Mouse (Mus musculus) hindbrain, embryonic 14.5 days (tissue): ENCODE measurements at regions not wholly inside any gene's neighbourhood (a gene's known extent, or its start where the extent isn't known, plus 50 kb on each side); places are given as distances from the start of the nearest gene placed in this dataset.

ENCODE experiments used
- ATAC-seq: fragments of 200-750 bp; cut with Nextera tagmentation; 2 replicates; pipeline ENCODE4 v1.8.0; 2017; ENCODE audit warnings: moderate number of reproducible peaks, mild to moderate bottlenecking, moderate TSS enrichment, moderate library complexity; ENCODE audit not compliant: low FRiP score
- DNase-seq: peaks from one replicate; pipeline ENCODE4 v3.0.0-alpha.2; 2015; ENCODE audit warnings: low spot score
- H3K27ac ChIP-seq: fragments of 300-500 bp; sonication (generic); 2 replicates; pipeline ENCODE4 v1.5.1; 2014; ENCODE audit warnings: mild to moderate bottlenecking, moderate library complexity
- H3K27me3 ChIP-seq: fragments of 300-500 bp; sonication (generic); 2 replicates; pipeline ENCODE4 v1.6.1; 2014; ENCODE audit warnings: mild to moderate bottlenecking, low read length, mixed read lengths; ENCODE audit not compliant: control insufficient read depth, insufficient read depth
- H3K36me3 ChIP-seq: fragments of 300-500 bp; sonication (generic); replicated peaks from 2 replicates; pipeline ENCODE4 v1.6.1; 2014; ENCODE audit not compliant: control insufficient read depth, insufficient read depth
- H3K4me1 ChIP-seq: fragments of 300-500 bp; sonication (generic); replicated peaks from 2 replicates; pipeline ENCODE4 v1.6.1; 2014; ENCODE audit warnings: antibody characterized with exemption, low read length, mixed read lengths; ENCODE audit not compliant: control insufficient read depth, insufficient read depth
- H3K4me2 ChIP-seq: fragments of 300-500 bp; sonication (generic); replicated peaks from 2 replicates; pipeline ENCODE4 v1.6.1; 2014; ENCODE audit warnings: mild to moderate bottlenecking, moderate library complexity
- H3K4me3 ChIP-seq: fragments of 300-500 bp; sonication (generic); replicated peaks from 2 replicates; pipeline ENCODE4 v1.5.1; 2014; ENCODE audit warnings: mild to moderate bottlenecking, low read length
- H3K9ac ChIP-seq: fragments of 300-500 bp; sonication (generic); 2 replicates; pipeline ENCODE4 v1.6.1; 2014
- H3K9me3 ChIP-seq: fragments of 300-500 bp; sonication (generic); 2 replicates; pipeline ENCODE4 v1.6.1; 2016; ENCODE audit warnings: low read length; ENCODE audit not compliant: control insufficient read depth
- WGBS: fragments of 180-500 bp; shearing (Covaris S2); extraction: QIAGEN DNeasy Blood & Tissue Kit; methylation state at CpG from one replicate; pipeline ENCODE4 v1.1.7; 2014; 5-methylcytosine and 5-hydroxymethylcytosine counted together

DNA sequence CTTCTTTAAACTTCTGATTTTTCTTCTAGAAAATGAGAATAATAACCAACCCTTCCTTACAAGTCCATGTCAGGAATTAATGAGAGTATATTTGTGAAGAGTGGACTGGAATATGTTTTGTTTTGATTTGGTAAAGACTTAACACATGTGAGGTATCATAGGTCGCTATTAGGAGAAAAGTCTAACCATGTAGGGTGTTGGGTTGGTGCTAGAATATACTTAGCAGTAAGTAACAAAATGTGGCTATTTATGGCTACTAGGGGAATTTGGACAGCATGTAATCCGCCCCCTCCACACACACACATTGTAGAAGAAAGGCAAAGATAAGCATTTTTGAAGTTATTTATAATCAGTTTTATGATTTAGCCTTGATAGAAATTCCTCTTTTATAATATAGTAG lies 114.5 kb downstream of the Zfp36l1 start:
- 92% methylated on average over 2 of the region's 2 CpGs for WGBS
- Histone ChIP-seq H3K4me2 (no peak overlapping the region), H3K9ac (no peak overlapping the region), H3K36me3 (no peaks in the 10 kb centered on the region), H3K9me3 (no peaks in the 10 kb centered on the region), H3K27ac (no peak overlapping the region), H3K27me3 (no peaks in the 10 kb centered on the region), H3K4me3 (no peak overlapping the region), H3K4me1 (no peaks in the 10 kb centered on the region; the same call in 1 of the 2 replicates)
- no peak for DNase-seq
- no peak for ATAC-seq

DNA sequence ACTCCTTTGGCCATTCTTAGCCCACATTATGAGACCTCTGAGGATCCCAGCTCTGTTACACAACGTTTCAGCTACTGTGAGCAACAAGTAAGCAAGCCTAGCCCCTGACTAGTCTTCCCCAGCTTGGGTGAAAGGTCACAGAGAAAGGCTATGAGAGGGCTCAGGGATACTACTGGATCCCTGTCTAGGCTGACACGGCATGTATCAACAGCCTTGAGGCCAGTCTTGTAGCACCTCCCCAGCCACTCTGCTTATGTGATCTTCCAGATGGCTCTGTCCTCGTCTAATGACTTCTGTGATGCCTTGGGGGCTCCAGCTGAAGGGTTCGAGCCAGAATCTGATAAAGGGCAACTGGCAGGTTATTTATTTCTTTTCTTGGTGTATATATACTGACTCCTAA lies 115.6 kb downstream of the Zfp36l1 start:
- no peak overlapping the region for H3K27ac ChIP-seq
- DNase-seq (no peak), ATAC-seq (no peak)
- no peak overlapping the region for H3K4me2 ChIP-seq
- no peaks in the 10 kb centered on the region for H3K27me3 ChIP-seq
- H3K4me3 ChIP-seq = no peak overlapping the region
- 77% methylated on average over 4 of the region's 4 CpGs for WGBS
- no peaks in the 10 kb centered on the region for H3K9me3 ChIP-seq
- no peak overlapping the region for H3K9ac ChIP-seq
- H3K4me1 ChIP-seq = no peaks in the 10 kb centered on the region; the same call in 1 of the 2 replicates
- H3K36me3 ChIP-seq = no peaks in the 10 kb centered on the region

DNA sequence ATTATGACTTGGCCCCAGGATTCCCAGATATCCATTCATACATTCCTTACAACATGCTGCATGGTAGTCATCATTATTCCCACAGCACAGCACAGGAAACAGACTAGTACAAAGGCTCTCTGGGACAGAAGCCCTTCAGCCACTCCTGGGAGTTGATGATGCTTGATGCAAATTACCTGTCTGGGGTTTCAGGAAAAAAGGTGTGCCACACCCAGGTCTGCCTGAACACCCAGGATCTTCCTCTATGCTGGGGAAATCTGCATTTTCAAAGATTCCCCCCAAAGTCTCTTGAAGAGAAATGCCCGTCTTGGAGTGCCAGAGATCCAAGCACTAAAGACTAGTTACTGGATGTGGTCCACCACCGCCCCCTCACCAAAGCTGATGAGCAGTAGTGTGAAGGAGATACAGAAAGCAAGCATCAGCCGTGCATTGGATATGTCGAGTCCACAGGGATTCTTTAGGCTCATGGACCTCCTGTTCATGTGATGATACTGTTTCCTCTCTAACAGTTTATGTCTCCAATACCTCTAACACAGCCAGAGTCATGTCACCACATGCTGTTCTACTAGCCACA lies 117.2 kb downstream of the Zfp36l1 start:
- DNase-seq (no peak), ATAC-seq (no peak)
- no peaks in the 10 kb centered on the region for H3K27me3 ChIP-seq
- H3K4me2 ChIP-seq = no peak overlapping the region
- H3K36me3 ChIP-seq = no peaks in the 10 kb centered on the region
- peaks cover 11% of the 10 kb centered on the region for H3K4me1 ChIP-seq
- no peak overlapping the region for H3K9ac ChIP-seq
- no peaks in the 10 kb centered on the region for H3K9me3 ChIP-seq
- H3K27ac ChIP-seq = no peak overlapping the region
- H3K4me3 ChIP-seq = no peak overlapping the region
- 93% methylated on average over 4 of the region's 4 CpGs for WGBS

DNA sequence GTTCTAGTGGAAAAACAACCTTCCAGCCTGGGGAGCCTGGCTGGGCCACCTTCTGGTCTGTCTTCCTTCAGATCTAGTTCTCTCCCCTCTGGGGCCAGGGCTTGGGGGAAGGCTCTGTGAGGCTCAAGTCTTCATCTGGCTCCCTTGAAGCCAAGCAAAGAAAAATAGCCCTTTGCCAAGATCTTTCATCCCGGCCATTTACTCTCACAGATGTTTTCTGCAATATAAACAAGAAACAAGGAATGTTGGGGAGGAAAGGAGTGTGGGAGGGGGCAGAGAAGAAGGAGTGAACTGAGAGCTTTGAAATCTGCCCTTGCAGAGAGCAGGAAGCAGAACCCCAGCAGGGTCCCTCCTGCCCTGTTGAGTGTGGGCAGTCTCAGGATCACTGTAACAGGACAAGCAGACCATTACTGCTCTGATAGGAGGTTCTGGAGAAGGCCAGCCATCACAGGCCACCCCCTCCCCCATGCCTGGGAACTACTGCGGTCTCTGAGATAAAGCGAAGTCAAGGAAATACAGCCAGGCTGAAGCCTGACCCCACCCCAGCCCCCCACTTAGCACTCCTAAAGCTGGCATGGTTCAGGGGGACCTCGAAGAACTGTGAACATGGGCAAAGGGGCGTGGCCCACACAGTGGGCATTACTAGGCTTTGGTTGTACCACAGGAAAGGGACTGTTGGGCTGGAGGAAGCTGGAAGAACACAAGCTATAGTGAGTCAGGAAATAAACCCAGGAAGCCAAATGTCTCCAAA lies 118.8 kb downstream of the Zfp36l1 start:
- Histone ChIP-seq H3K27ac (peak overlapping the region; percentile 27; the same call in 1 of the 2 replicates), H3K4me3 (no peak overlapping the region), H3K9ac (no peak overlapping the region), H3K9me3 (no peaks in the 10 kb centered on the region), H3K4me2 (no peak overlapping the region), H3K36me3 (no peaks in the 10 kb centered on the region), H3K27me3 (no peaks in the 10 kb centered on the region), H3K4me1 (peaks cover 26% of the 10 kb centered on the region)
- no peak; the same call in 1 of the 2 replicates for ATAC-seq
- WGBS = 79% methylated on average over 5 of the region's 5 CpGs
- no peak for DNase-seq

DNA sequence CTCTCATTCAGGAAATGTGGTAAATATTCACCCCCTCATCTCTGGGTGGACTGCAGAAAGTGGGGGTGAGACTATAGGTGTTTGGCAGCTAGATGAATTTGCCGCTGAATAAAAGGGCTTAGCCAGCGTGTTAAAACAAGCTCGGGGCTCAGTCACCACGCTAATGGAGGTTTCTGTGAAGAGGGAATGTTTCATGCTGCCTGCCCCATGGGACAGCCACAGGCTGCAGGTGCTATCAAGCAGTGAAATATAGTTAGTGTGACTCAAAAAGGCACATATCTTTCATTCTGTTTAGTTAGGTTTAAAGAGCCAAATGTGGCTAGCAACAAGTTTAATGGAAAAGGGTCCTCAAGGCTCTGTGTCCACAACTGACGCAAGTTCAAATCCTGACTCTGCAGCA lies 121.5 kb downstream of the Zfp36l1 start:
- Histone ChIP-seq H3K27ac (peak overlapping the region; percentile 39; the same call in 1 of the 2 replicates), H3K9ac (no peak overlapping the region), H3K36me3 (no peaks in the 10 kb centered on the region), H3K4me2 (no peak overlapping the region), H3K4me1 (peaks cover 33% of the 10 kb centered on the region), H3K9me3 (no peaks in the 10 kb centered on the region), H3K27me3 (no peaks in the 10 kb centered on the region), H3K4me3 (no peak overlapping the region)
- no peak for ATAC-seq
- no peak for DNase-seq
- 25% methylated on average over 5 of the region's 5 CpGs for WGBS

- no peak overlapping the region for H3K4me2 ChIP-seq
- no peaks in the 10 kb centered on the region for H3K27me3 ChIP-seq
- H3K9ac ChIP-seq = no peak overlapping the region
- WGBS = 30% methylated on average over 4 of the region's 4 CpGs
- peak; percentile 67 for ATAC-seq
- H3K4me1 ChIP-seq = peaks cover 33% of the 10 kb centered on the region
- H3K4me3 ChIP-seq = no peak overlapping the region
- no peaks in the 10 kb centered on the region for H3K36me3 ChIP-seq
- no peaks in the 10 kb centered on the region for H3K9me3 ChIP-seq
- H3K27ac ChIP-seq = peak overlapping the region; percentile 30; the same call in 1 of the 2 replicates
- no peak for DNase-seq
Measured at GRCm38 (mm10) chr12:79990751-79991150, 122.1 kb downstream of the Zfp36l1 start.

DNA sequence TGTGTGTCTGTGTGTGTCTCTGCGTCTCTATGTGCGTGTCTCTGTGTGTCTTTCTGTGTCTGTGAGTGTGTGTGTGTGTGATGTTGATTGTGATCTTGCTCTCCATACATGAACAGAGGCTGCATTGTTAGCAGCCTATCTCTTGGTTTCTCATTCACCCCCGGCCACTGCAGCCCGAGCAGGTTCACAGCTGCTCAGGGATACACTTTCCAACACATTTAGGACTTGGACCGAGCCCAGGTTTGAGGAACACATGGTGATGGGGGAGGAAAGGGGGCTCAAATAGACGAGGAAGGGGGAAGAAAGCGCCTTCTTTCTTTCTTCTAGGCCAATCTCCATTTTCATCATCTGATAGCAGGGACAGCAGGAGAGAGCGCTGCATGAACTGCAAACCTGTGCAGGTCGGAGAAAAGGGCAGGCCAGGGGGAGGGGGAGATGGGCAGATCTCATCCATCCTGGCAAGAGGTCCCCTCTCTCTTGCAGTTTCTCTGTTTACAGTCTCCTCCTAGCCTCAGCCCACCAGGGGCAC lies 123.2 kb downstream of the Zfp36l1 start:
- Histone ChIP-seq H3K27ac (peak overlapping the region; percentile 79), H3K9ac (0 out of 2 replicates have a peak overlapping the region, but pooled peaks have one; percentile 22), H3K4me1 (peaks cover 33% of the 10 kb centered on the region), H3K9me3 (no peaks in the 10 kb centered on the region), H3K27me3 (no peaks in the 10 kb centered on the region), H3K36me3 (no peaks in the 10 kb centered on the region), H3K4me3 (no peak overlapping the region), H3K4me2 (no peak overlapping the region)
- DNase-seq (no peak), ATAC-seq (no peak)
- 53% methylated on average over 8 of the region's 9 CpGs for WGBS

- ATAC-seq (peak; percentile 71; the same call in 1 of the 2 replicates), DNase-seq (peak; percentile 57)
- Histone ChIP-seq H3K9ac (0 out of 2 replicates have a peak overlapping the region, but pooled peaks have one; percentile 22), H3K36me3 (no peaks in the 10 kb centered on the region), H3K27ac (peak overlapping the region; percentile 79), H3K27me3 (no peaks in the 10 kb centered on the region), H3K4me1 (peaks cover 33% of the 10 kb centered on the region), H3K4me2 (no peak overlapping the region), H3K4me3 (no peak overlapping the region), H3K9me3 (no peaks in the 10 kb centered on the region)
- 75% methylated on average over 11 of the region's 11 CpGs for WGBS
Measured at GRCm38 (mm10) chr12:79988401-79989358, 124.1 kb downstream of the Zfp36l1 start.
